Mouse (Mus musculus): ENCODE results near the gene Smg6.

GRCm38 (mm10) chr11:75183917-75184570, 258.4 kb downstream of the Smg6 start:
- TF ChIP-seq POLR2A (IDR thresholded peaks at IDR 0.05; ENCODE audit: borderline replicate concordance, extremely low read depth, insufficient read depth, insufficient read length, poor library complexity, severe bottlenecking) (no peak), CTCF (IDR thresholded peaks at IDR 0.05; ENCODE audit: borderline replicate concordance, extremely low read depth, insufficient read depth, insufficient read length) (no peak)

All from brain, embryonic 14.5 days (tissue).